Comparison of ENCODE assay signal across 10 mouse cellular contexts in the genomic region with DNA sequence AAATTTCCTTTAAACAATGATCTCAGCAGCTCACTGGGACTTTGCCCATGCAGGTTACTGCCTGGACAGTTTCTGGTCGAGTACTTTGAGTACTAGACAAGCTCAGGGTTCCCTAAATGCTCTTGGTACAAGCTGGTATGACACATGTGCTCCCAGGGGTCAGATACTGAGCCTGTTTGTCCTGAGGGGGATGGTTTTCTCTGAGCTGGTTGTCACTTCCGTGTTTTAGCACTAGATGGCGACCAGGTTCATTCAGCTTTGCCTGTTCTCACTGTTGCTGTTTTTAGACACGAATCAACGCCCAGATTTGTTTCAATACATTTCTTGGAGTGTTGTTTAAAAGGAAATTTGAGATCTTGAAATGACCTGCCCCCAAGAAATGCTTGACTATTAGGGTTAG. TPM values are rescaled to one million over a fixed set of nuclear protein-coding genes. Genes with fewer than 3 reads are reported as not detected.
DNase-seq lines count a peak whose midpoint lies in the region; ATAC-seq and TF ChIP-seq lines count a peak whose summit lies in the region.
"Had no signal": no experiment of that assay in that cellular context is flagged by ENCODE, and none has a peak within 500 bp of the region (broad histone marks: within the 10 kb centered on the region; RNA-seq: fewer than 3 reads in every experiment).

No protein-coding gene starts in this region.

- H3K9me3 ChIP-seq in hindbrain, embryonic 11.5 days (ENCODE audit: control insufficient read depth, low read length) = no peaks in the 10 kb centered on the region
- no peaks in the 10 kb centered on the region for H3K9me3 ChIP-seq in hindbrain, embryonic 12.5 days (replicated peaks)
- H3K9me3 ChIP-seq in ES-Bruce4 (replicated peaks; ENCODE audit: control insufficient read depth, insufficient read depth, low read length, poor library complexity, severe bottlenecking) = no peaks in the 10 kb centered on the region
- H3K9me3 ChIP-seq in stomach, postnatal 0 days (ENCODE audit: control insufficient read depth, low read length) = no peaks in the 10 kb centered on the region
- H3K9me3 ChIP-seq: embryonic facial prominence, embryonic 15.5 days; neural tube, embryonic 12.5 days had no signal

- H3K36me3 ChIP-seq in hindbrain, embryonic 11.5 days (ENCODE audit: control insufficient read depth, insufficient read depth, low read length) = no peaks in the 10 kb centered on the region
- H3K36me3 ChIP-seq in hindbrain, embryonic 12.5 days = no peaks in the 10 kb centered on the region
- no peaks in the 10 kb centered on the region for H3K36me3 ChIP-seq in ES-Bruce4 (ENCODE audit: control insufficient read depth, insufficient read depth, low read length, poor library complexity, severe bottlenecking)
- H3K36me3 ChIP-seq in stomach, postnatal 0 days (ENCODE audit: control insufficient read depth, insufficient read depth, low read length) = no peaks in the 10 kb centered on the region
- H3K36me3 ChIP-seq: embryonic facial prominence, embryonic 15.5 days; neural tube, embryonic 12.5 days had no signal

- intact Hi-C loops in gastrocnemius, postnatal 14 days (cut with DNase I; ENCODE audit: low total_unique reads) = no loop called here

- DNase-seq in hindbrain, embryonic 11.5 days (ENCODE audit: low spot score) = peak; percentile 71
- peak; percentile 45 for DNase-seq in c-Kit-positive CD71-positive TER-119-positive erythroid progenitor cells, embryonic 14.5 days (ENCODE audit: low spot score)
- DNase-seq in gastrocnemius, postnatal 14 days = peak; percentile 11
- peak; percentile 54 for DNase-seq in layer of hippocampus, adult 9-10 months (ENCODE audit: low spot score)
- peak; percentile 64 for DNase-seq in stomach, postnatal 0 days (ENCODE audit: low spot score)

- H3K27ac ChIP-seq in hindbrain, embryonic 11.5 days (ENCODE audit: low read depth, low read length) = no peak overlapping the region
- no peak overlapping the region for H3K27ac ChIP-seq in hindbrain, embryonic 12.5 days
- no peak overlapping the region for H3K27ac ChIP-seq in ES-Bruce4 (ENCODE audit: insufficient read depth, low read length)
- no peak overlapping the region for H3K27ac ChIP-seq in stomach, postnatal 0 days (replicated peaks)
- H3K27ac ChIP-seq: embryonic facial prominence, embryonic 15.5 days; neural tube, embryonic 12.5 days had no signal

- 16% methylated on average over 5 of the region's 5 CpGs for WGBS in hindbrain, embryonic 11.5 days
- WGBS in hindbrain, embryonic 12.5 days = 12% methylated on average over 5 of the region's 5 CpGs
- 1% methylated on average over 5 of the region's 5 CpGs for WGBS in stomach, postnatal 0 days

- ATAC-seq in hindbrain, embryonic 11.5 days (ENCODE audit: low FRiP score) = no peak
- ATAC-seq in hindbrain, embryonic 12.5 days (ENCODE audit: low FRiP score) = no peak
- ATAC-seq in megakaryocyte-erythroid progenitor cell, adult 5-6 weeks (replicated peaks; ENCODE audit: low FRiP score, low TSS enrichment, poor library complexity, severe bottlenecking) = peak; percentile 39
- ATAC-seq in stomach, postnatal 0 days (ENCODE audit: low FRiP score, low TSS enrichment) = no peak

- H3K9ac ChIP-seq in hindbrain, embryonic 11.5 days (ENCODE audit: low read depth, low read length) = no peak overlapping the region
- no peak overlapping the region for H3K9ac ChIP-seq in hindbrain, embryonic 12.5 days
- no peak overlapping the region for H3K9ac ChIP-seq in ES-Bruce4 (ENCODE audit: low read depth, poor library complexity, severe bottlenecking)
- no peak overlapping the region for H3K9ac ChIP-seq in stomach, postnatal 0 days (ENCODE audit: low read length)
- H3K9ac ChIP-seq: embryonic facial prominence, embryonic 15.5 days; neural tube, embryonic 12.5 days had no signal

- no peaks in the 10 kb centered on the region for H3K27me3 ChIP-seq in hindbrain, embryonic 11.5 days (ENCODE audit: control insufficient read depth, insufficient read depth, low read length)
- no peaks in the 10 kb centered on the region for H3K27me3 ChIP-seq in hindbrain, embryonic 12.5 days
- H3K27me3 ChIP-seq in ES-Bruce4 (ENCODE audit: control insufficient read depth, insufficient read depth, low read length, poor library complexity, severe bottlenecking) = no peaks in the 10 kb centered on the region
- H3K27me3 ChIP-seq in stomach, postnatal 0 days (ENCODE audit: control insufficient read depth, insufficient read depth, low read length) = no peaks in the 10 kb centered on the region
- H3K27me3 ChIP-seq: embryonic facial prominence, embryonic 15.5 days; neural tube, embryonic 12.5 days had no signal

- no peak for TF ChIP-seq EP300 in ES-Bruce4 (IDR thresholded peaks at IDR 0.05; ENCODE audit: insufficient read depth, low read depth, low read length)
- no peak for TF ChIP-seq EP300 in stomach, postnatal 0 days (optimal IDR thresholded peaks at IDR 0.05)

- TF ChIP-seq POLR2A in ES-Bruce4 (IDR thresholded peaks at IDR 0.05; ENCODE audit: insufficient read depth, low read length) = no peak

- peak; percentile 33 for TF ChIP-seq CTCF in ES-Bruce4 (IDR thresholded peaks at IDR 0.05; ENCODE audit: low read depth, low read length)
- peak; percentile 83 for TF ChIP-seq CTCF in stomach, postnatal 0 days (IDR thresholded peaks at IDR 0.05; ENCODE audit: low read depth)

- no peak overlapping the region for H3K4me3 ChIP-seq in hindbrain, embryonic 11.5 days (ENCODE audit: low read depth, low read length)
- H3K4me3 ChIP-seq in hindbrain, embryonic 12.5 days = no peak overlapping the region
- H3K4me3 ChIP-seq in ES-Bruce4 (ENCODE audit: low read depth, low read length) = no peak overlapping the region
- H3K4me3 ChIP-seq in stomach, postnatal 0 days (ENCODE audit: low read depth, low read length) = no peak overlapping the region
- H3K4me3 ChIP-seq: embryonic facial prominence, embryonic 15.5 days; neural tube, embryonic 12.5 days had no signal

- H3K4me1 ChIP-seq in hindbrain, embryonic 11.5 days (replicated peaks; ENCODE audit: control insufficient read depth, insufficient read depth, low read length) = no peaks in the 10 kb centered on the region
- peaks cover 14% of the 10 kb centered on the region for H3K4me1 ChIP-seq in hindbrain, embryonic 12.5 days
- H3K4me1 ChIP-seq in ES-Bruce4 (ENCODE audit: control insufficient read depth, insufficient read depth, low read length) = no peaks in the 10 kb centered on the region
- 0 out of 2 replicates have a peak, but pooled peaks cover 2% of the 10 kb centered on the region for H3K4me1 ChIP-seq in stomach, postnatal 0 days (replicated peaks; ENCODE audit: control insufficient read depth, insufficient read depth)

- H3K4me2 ChIP-seq in hindbrain, embryonic 11.5 days (replicated peaks; ENCODE audit: low read depth, low read length) = no peak overlapping the region
- no peak overlapping the region for H3K4me2 ChIP-seq in hindbrain, embryonic 12.5 days (replicated peaks)
- H3K4me2 ChIP-seq in stomach, postnatal 0 days (replicated peaks; ENCODE audit: low read depth) = no peak overlapping the region
- H3K4me2 ChIP-seq: embryonic facial prominence, embryonic 15.5 days; neural tube, embryonic 12.5 days had no signal

RNA-seq across cellular contexts. Expression of a gene that starts 2.6 kb away (rescaled TPM):
- polyA plus RNA-seq in hindbrain, embryonic 11.5 days (2014; fragmentation: Nextera tagmentation; extraction: Ambion mirVana) = 229 and 261 TPM in 2 replicates
- polyA plus RNA-seq in hindbrain, embryonic 12.5 days (2016; fragmentation: Nextera tagmentation; extraction: Ambion mirVana) = 220 and 242 TPM in 2 replicates
- 110 and 119 TPM in 2 replicates for polyA plus RNA-seq in ES-Bruce4 (2011; ENCODE audit: insufficient read depth, insufficient read length, low read depth, missing spikeins)
- 10 to 100 TPM; 48.4 to 55.7 TPM for total RNA-seq in gastrocnemius, postnatal 14 days (2021)
- total RNA-seq in megakaryocyte-erythroid progenitor cell, adult 5-6 weeks (2014; fragmentation: Nextera tagmentation) = 72.8 and 125 TPM in 2 replicates
- total RNA-seq in megakaryocyte-erythroid progenitor cell, adult 5-6 weeks (2017) = 143 and 148 TPM in 2 replicates
- 148 and 150 TPM in 2 replicates for polyA plus RNA-seq in stomach, postnatal 0 days (2015; fragmentation: Nextera tagmentation; extraction: Ambion mirVana)

Comparison
In these comparisons a context has a peak if more than half of its experiments do, and no peak if none do; other contexts are left out.
1. DNase-seq: peak in every context shown above with its lines; median percentile 71 in hindbrain, embryonic 11.5 days; 64 in stomach, postnatal 0 days; 54 in layer of hippocampus, adult 9-10 months; 45 in c-Kit-positive CD71-positive TER-119-positive erythroid progenitor cells, embryonic 14.5 days; 11 in gastrocnemius, postnatal 14 days.